Mouse (Mus musculus) adipocyte (in vitro differentiated cells): ENCODE data around the gene Btnl2.
A peak's percentile ranks its signal among the peaks of the same experiment; 100 is the strongest.

Experiments
- DNase-seq: peaks from one replicate; pipeline ENCODE4 v3.0.0-alpha.2; 2016; ENCODE audit warnings: low spot score

The Btnl2 gene

GRCm38 (mm10) chr17:34398711-34399393, 44.2 kb downstream of the Btnl2 start, which contains the start of gene BC051142:
Gene BC051142, plus strand, starts transcription at chr17:34398820.
- DNase-seq = no peak

- no peak for DNase-seq
Observed at GRCm38 (mm10) chr17:34399394-34399715, 44.7 kb downstream of the Btnl2 start.

- peak; percentile 11 for DNase-seq
Observed at GRCm38 (mm10) chr17:34411117-34411516, 56.5 kb downstream of the Btnl2 start.
